Mouse (Mus musculus) olfactory bulb, adult 2 months (tissue): ENCODE results near the gene Plekhs1. TPM values are rescaled to one million over a fixed set of nuclear protein-coding genes. Genes with fewer than 3 reads are reported as not detected.
A peak's percentile ranks its signal among the peaks of the same experiment; 100 is the strongest.

Experiments used
- H3K27ac ChIP-seq: fragments of 200-500 bp; 2 replicates; pipeline ENCODE4 v1.5.1; 2012; ENCODE audit warnings: low read depth, low read length; ENCODE audit not compliant: insufficient read depth
- H3K4me1 ChIP-seq: fragments of 200-500 bp; 2 replicates; pipeline ENCODE4 v1.6.1; 2012; ENCODE audit warnings: low read length; ENCODE audit not compliant: control insufficient read depth, insufficient read depth
- H3K4me3 ChIP-seq: fragments of 200-500 bp; 2 replicates; pipeline ENCODE4 v1.5.1; 2012; ENCODE audit warnings: mild to moderate bottlenecking, low read depth, low read length, moderate library complexity; ENCODE audit not compliant: insufficient read depth
- CTCF ChIP-seq: fragments of 200-500 bp; IDR thresholded peaks from 2 replicates; pipeline ENCODE4 v1.5.1; 2012; ENCODE audit warnings: low read depth, mild to moderate bottlenecking, low read length, moderate library complexity; ENCODE audit not compliant: insufficient read depth
- POLR2A ChIP-seq: fragments of 200-500 bp; IDR thresholded peaks from 2 replicates; pipeline ENCODE4 v1.6.1; 2012; ENCODE audit warnings: mild to moderate bottlenecking, low read depth, low read length, moderate library complexity; ENCODE audit not compliant: insufficient read depth
- WGBS: fragments of 180-500 bp; shearing (Covaris S2); methylation state at CpG from one replicate; pipeline ENCODE4 v1.1.7; 2018; 5-methylcytosine and 5-hydroxymethylcytosine counted together
- polyA plus RNA-seq: library from polyadenylated mRNA; stranded (reverse); fragments of >200 nt; gene quantifications from 2 replicates; pipeline ENCODE4 v1.2.4, GENCODE M21; 2012; ENCODE audit warnings: low replicate concordance; ENCODE audit not compliant: missing spikeins, insufficient read depth, insufficient read length

Gene Plekhs1
- polyA plus RNA-seq = not detected in 2 replicates

- H3K4me1 ChIP-seq = peaks cover 6% of the 10 kb centered on the region; the same call in 1 of the 2 replicates
- 31% methylated on average over 10 of the region's 10 CpGs for WGBS
- no peak within 1 kb of the TSS for H3K4me3 ChIP-seq
- H3K27ac ChIP-seq = no peak within 1 kb of the TSS
- TF ChIP-seq POLR2A (no peak), CTCF (no peak)
Observed at GRCm38 (mm10) chr19:56461522-56462101, at the start of gene Plekhs1. Gene Plekhs1 (plus strand): TSS chr19:56461640.

DNA sequence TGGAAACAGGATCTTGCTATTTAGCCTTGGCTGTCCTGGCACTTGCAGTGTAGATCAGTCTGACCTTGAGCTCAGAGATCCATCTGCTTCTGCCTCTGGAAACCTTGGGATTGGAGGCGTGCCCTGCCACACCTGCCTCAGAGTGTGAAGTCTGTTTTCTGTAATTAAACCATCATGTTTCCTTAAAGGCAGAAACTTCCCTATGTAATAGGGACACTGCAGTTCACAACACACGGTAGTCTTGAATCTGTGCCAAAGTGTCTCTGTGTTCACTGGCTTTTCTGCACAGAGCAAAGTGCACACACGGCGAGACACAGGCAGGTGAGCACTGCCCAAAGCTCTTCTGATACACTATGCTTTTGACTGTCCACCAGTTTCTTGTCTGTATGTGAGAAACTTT is 43.0 kb upstream of the Plekhs1 start:
- TF ChIP-seq CTCF = no peak
- no peak for TF ChIP-seq POLR2A
- no peak overlapping the region for H3K27ac ChIP-seq
- H3K4me1 ChIP-seq = peaks cover 6% of the 10 kb centered on the region
- WGBS = 77% methylated on average over 4 of the region's 4 CpGs
- no peak overlapping the region for H3K4me3 ChIP-seq

DNA sequence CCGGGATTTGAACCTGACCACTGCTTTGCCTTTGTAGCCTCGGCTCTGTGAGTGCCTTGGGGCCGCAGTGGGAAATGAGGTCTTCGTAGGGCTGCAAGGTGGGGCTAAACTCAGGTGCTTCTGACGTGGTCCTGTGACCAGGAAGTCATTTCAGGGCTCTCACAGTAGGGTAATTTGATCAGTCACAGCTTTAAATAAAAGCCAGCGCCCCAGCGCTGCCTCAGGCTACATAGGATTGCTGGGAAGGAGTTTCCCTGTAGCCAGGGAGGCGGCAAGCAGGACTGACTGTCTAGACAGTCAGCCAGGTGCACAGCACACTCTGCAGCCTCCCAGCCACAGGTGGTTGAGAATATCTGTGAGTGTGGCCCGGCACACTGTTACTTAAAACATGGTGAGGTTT is 42.0 kb upstream of the Plekhs1 start:
- WGBS = 80% methylated on average over 9 of the region's 9 CpGs
- Histone ChIP-seq H3K4me1 (peaks cover 9% of the 10 kb centered on the region), H3K27ac (no peak overlapping the region), H3K4me3 (no peak overlapping the region)
- no peak for TF ChIP-seq CTCF
- TF ChIP-seq POLR2A = no peak

GRCm38 (mm10) chr19:56420345-56420744 is 41.1 kb upstream of the Plekhs1 start:
- peaks cover 16% of the 10 kb centered on the region for H3K4me1 ChIP-seq
- 97% methylated on average over 3 of the region's 3 CpGs for WGBS
- no peak overlapping the region for H3K27ac ChIP-seq
- no peak overlapping the region for H3K4me3 ChIP-seq
- no peak for TF ChIP-seq CTCF
- no peak for TF ChIP-seq POLR2A

GRCm38 (mm10) chr19:56422476-56423338 is 38.7 kb upstream of the Plekhs1 start:
- Histone ChIP-seq H3K4me3 (no peak overlapping the region), H3K4me1 (peaks cover 25% of the 10 kb centered on the region), H3K27ac (no peak overlapping the region)
- WGBS = 28% methylated on average over 14 of the region's 14 CpGs
- no peak for TF ChIP-seq POLR2A
- TF ChIP-seq CTCF = peak; percentile 76

- 32% methylated on average over 12 of the region's 12 CpGs for WGBS
- peaks cover 25% of the 10 kb centered on the region for H3K4me1 ChIP-seq
- no peak for TF ChIP-seq CTCF
- no peak for TF ChIP-seq POLR2A
- H3K4me3 ChIP-seq = no peak overlapping the region
- no peak overlapping the region for H3K27ac ChIP-seq
Observed at GRCm38 (mm10) chr19:56423370-56423769, 38.1 kb upstream of the Plekhs1 start.

- H3K4me1 ChIP-seq = peaks cover 25% of the 10 kb centered on the region
- 80% methylated on average over 17 of the region's 17 CpGs for WGBS
- TF ChIP-seq POLR2A (no peak), CTCF (no peak)
- no peak overlapping the region for H3K27ac ChIP-seq
- no peak overlapping the region for H3K4me3 ChIP-seq
Observed at GRCm38 (mm10) chr19:56424606-56425395, 36.6 kb upstream of the Plekhs1 start.

GRCm38 (mm10) chr19:56425492-56425891 is 35.9 kb upstream of the Plekhs1 start:
- Histone ChIP-seq H3K27ac (peak overlapping the region; percentile 48), H3K4me1 (peaks cover 25% of the 10 kb centered on the region), H3K4me3 (no peak overlapping the region)
- 29% methylated on average over 9 of the region's 9 CpGs for WGBS
- TF ChIP-seq POLR2A (no peak), CTCF (no peak)
